Mouse (Mus musculus) limb, embryonic 13.5 days (tissue): ENCODE measurements around the gene Mecom. TPM values are rescaled to one million over a fixed set of nuclear protein-coding genes. Genes with fewer than 3 reads are reported as not detected.

Experiments used
- polyA plus RNA-seq: library from polyadenylated mRNA; unstranded; fragments of >200 nt; fragmentation: Nextera tagmentation; extraction: Ambion mirVana; gene quantifications from 2 replicates; pipeline ENCODE4 v1.2.1, GENCODE M21; 2015

The Mecom gene
- polyA plus RNA-seq, 1 experiment from 2014 or later = 90.7 TPM

Other genes with a start within 250 kb of the Mecom start
- gene Actrt3, start 51.9 kb upstream of the Mecom start, polyA plus RNA-seq = 0.11 TPM in 1 of 2 replicates, not detected in the other
- 35.6 and 38.0 TPM in 2 replicates for gene Mynn, start 54.1 kb upstream of the Mecom start, polyA plus RNA-seq
- gene Lrriq4, start 96.5 kb upstream of the Mecom start, polyA plus RNA-seq = not detected in 2 replicates
- 1.3 and 1.7 TPM in 2 replicates for gene Lrrc34, start 99.9 kb upstream of the Mecom start, polyA plus RNA-seq
- gene Lrrc31, start 151.8 kb upstream of the Mecom start, polyA plus RNA-seq = not detected in 2 replicates
- not detected in 2 replicates for gene Samd7, start 198.3 kb upstream of the Mecom start, polyA plus RNA-seq
- 97.3 and 103 TPM in 2 replicates for gene Sec62, start 244.9 kb upstream of the Mecom start, polyA plus RNA-seq